Mouse (Mus musculus) testis, adult 2 months (tissue): ENCODE results near the gene Mettl21e.

ENCODE experiments used
- CTCF ChIP-seq: fragments of 200-500 bp; IDR thresholded peaks from 2 replicates; pipeline ENCODE4 v1.5.1; 2012; ENCODE audit warnings: low read depth, mild to moderate bottlenecking, inconsistent platforms, low read length, moderate library complexity; ENCODE audit not compliant: control insufficient read depth, insufficient read depth, insufficient replicate concordance
- POLR2A ChIP-seq: fragments of 200-500 bp; IDR thresholded peaks from 2 replicates; pipeline ENCODE4 v1.6.1; 2012; ENCODE audit warnings: low read depth, mild to moderate bottlenecking, inconsistent platforms, low read length, moderate library complexity; ENCODE audit not compliant: control insufficient read depth

- TF ChIP-seq CTCF (no peak), POLR2A (no peak)
Observed at GRCm38 (mm10) chr1:44158317-44158716, 60.4 kb downstream of the Mettl21e start.
